22 mouse cellular contexts compared by ENCODE assay signal in the genomic region with DNA sequence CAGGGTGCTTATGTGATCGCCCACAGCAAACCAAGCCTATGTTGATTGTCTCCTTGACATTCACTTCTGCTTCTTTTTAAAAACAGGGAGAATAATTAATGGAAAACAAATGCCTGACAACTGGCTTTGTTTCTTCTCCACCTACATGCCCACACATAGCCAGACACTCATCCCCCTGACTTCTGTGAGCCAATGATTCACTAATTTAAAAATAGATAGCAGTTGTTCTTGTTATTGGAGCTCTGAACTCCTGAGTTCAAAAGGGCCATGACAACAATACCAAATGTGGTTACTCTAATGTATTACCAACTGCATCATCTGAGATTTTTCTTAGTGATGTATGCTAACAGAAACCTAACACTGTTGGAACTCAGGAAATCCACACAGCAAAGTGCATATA. TPM values are rescaled to one million over a fixed set of nuclear protein-coding genes. Genes with fewer than 3 reads are reported as not detected.
"Had no signal": no experiment of that assay in that cellular context is flagged by ENCODE, and none has a peak within 500 bp of the region (broad histone marks: within the 10 kb centered on the region; RNA-seq: fewer than 3 reads in every experiment).

No protein-coding gene starts in this region.

- H3K27ac ChIP-seq: limb, embryonic 10.5 days; limb, embryonic 13.5 days; liver, embryonic 13.5 days; macrophage; midbrain, embryonic 12.5 days; midbrain, embryonic 15.5 days; neural tube, embryonic 13.5 days; stomach, postnatal 0 days had no signal

- H3K4me1 ChIP-seq: limb, embryonic 10.5 days; limb, embryonic 13.5 days; liver, embryonic 13.5 days; midbrain, embryonic 12.5 days; midbrain, embryonic 15.5 days; neural tube, embryonic 13.5 days had no signal

- H3K4me3 ChIP-seq: limb, embryonic 10.5 days; limb, embryonic 13.5 days; liver, embryonic 13.5 days; midbrain, embryonic 12.5 days; midbrain, embryonic 15.5 days; neural tube, embryonic 13.5 days had no signal

- DNase-seq: kidney, adult 18-20 months; kidney, adult 9 months; kidney, postnatal 14 days; kidney, postnatal 4 days; liver; liver, embryonic 13.5 days; lung, embryonic 14.5 days; right cerebral cortex, postnatal 14 days; right cerebral cortex, postnatal 4 days; thymus, adult 2 months; thymus, postnatal 14 days; thymus, postnatal 4 days had no signal

RNA-seq across cellular contexts. Expression of a gene that starts 49.9 kb away (rescaled TPM):
- total RNA-seq: megakaryocyte, adult 5-6 weeks; neutrophil, adult 5-6 weeks had no signal
- polyA plus RNA-seq: macrophage; midbrain, embryonic 12.5 days; stomach, embryonic 14.5 days had no signal
